Mouse (Mus musculus) cerebellum, adult 2 months (tissue): ENCODE data around the gene Stx4a. TPM values are rescaled to one million over a fixed set of nuclear protein-coding genes. Genes with fewer than 3 reads are reported as not detected.

Experiments used
- DNase-seq, 2 experiments: peaks; one replicate each; pipeline ENCODE4 v3.0.0; 2021
- H3K27ac ChIP-seq: fragments of 200-500 bp; 2 replicates; pipeline ENCODE4 v1.5.1; 2012; ENCODE audit warnings: low read length, control low read depth, inconsistent platforms; ENCODE audit not compliant: insufficient read depth
- H3K27me3 ChIP-seq: fragments of 200-500 bp; 2 replicates; pipeline ENCODE4 v1.6.1; 2012; ENCODE audit warnings: inconsistent platforms, mild to moderate bottlenecking, low read length, moderate library complexity; ENCODE audit not compliant: control insufficient read depth, insufficient read depth
- H3K4me1 ChIP-seq: fragments of 200-500 bp; 2 replicates; pipeline ENCODE4 v1.6.1; 2011; ENCODE audit warnings: low read length; ENCODE audit not compliant: control insufficient read depth, insufficient read depth
- H3K4me3 ChIP-seq: fragments of 200-500 bp; replicated peaks from 2 replicates; pipeline ENCODE3; 2011; ENCODE audit warnings: mild to moderate bottlenecking, low read depth, low read length, control low read depth; ENCODE audit not compliant: insufficient read depth
- CTCF ChIP-seq: fragments of 200-500 bp; IDR thresholded peaks from 2 replicates; pipeline ENCODE4 v1.5.1; 2011; ENCODE audit warnings: low read depth, mild to moderate bottlenecking, control low read depth, low read length, moderate library complexity, borderline replicate concordance; ENCODE audit not compliant: insufficient read depth
- POLR2A ChIP-seq: fragments of 200-500 bp; IDR thresholded peaks from 2 replicates; pipeline ENCODE4 v1.6.1; 2011; ENCODE audit warnings: low read length, control low read depth, borderline replicate concordance; ENCODE audit not compliant: insufficient read depth
- WGBS: fragments of 180-500 bp; shearing (Covaris S2); methylation state at CpG from one replicate; pipeline ENCODE4 v1.1.7; 2018; 5-methylcytosine and 5-hydroxymethylcytosine counted together
- polyA plus RNA-seq: library from polyadenylated mRNA; depleted of rRNA; stranded (reverse); fragments of >200 nt; gene quantifications from 2 replicates; pipeline ENCODE4 v1.2.3, GENCODE M21; 2012; rRNA removed

Stx4a gene
- polyA plus RNA-seq, 1 experiment, result 153 TPM

DNA sequence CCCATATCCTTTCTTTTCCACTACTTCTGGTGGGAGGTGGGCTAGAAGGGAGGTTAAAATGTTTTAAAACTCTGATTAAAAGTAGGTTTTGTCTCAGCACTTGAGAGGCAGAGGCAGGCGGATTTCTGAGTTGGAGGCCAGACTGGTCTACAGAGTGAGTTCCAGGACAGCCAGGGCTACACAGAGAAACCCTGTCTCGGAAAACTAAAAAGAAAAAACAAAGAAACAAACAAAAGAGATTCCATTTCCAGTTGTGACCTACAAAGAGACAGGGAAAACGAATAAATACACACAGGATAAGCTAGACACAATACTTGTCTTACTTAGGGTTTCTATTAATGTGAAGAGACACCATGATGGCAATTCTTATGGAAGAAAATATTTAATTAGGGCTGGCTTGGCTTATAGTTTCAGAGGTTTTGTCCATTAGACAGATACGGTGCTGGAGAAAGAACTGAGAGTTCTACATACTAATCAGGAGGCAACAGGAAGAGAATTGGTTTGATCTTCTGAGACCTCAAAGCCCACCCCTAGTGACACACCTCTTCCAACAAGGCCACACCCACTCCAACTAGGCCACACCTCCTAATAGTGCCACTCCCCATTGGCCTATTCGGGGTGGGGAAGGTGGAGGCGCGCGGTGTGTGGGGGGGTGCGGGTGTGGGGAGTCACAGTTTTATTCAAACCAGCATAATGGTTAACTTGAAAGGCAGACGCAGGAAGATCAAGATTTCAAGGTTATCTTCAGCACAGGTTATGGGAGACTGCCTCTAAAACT, 74.3 kb downstream of the Stx4a start:
- H3K27me3 ChIP-seq, result no peaks in the 10 kb centered on the region
- no peak overlapping the region for H3K27ac ChIP-seq
- no peak for TF ChIP-seq POLR2A
- TF ChIP-seq CTCF, result no peak
- H3K4me3 ChIP-seq, result no peak overlapping the region
- WGBS, result 33% methylated on average over 10 of the region's 10 CpGs
- H3K4me1 ChIP-seq, result peaks cover 4% of the 10 kb centered on the region; the same call in 1 of the 2 replicates
- no peak for DNase-seq

Other genes with a start within 250 kb of the Stx4a start
- gene Ccdc189, start 235.7 kb upstream of the Stx4a start, polyA plus RNA-seq, result 10.1 and 12.2 TPM in 2 replicates
- gene Rnf40, start 235.5 kb upstream of the Stx4a start, polyA plus RNA-seq, result 53.7 and 56.2 TPM in 2 replicates
- gene Zfp629, start 208.5 kb upstream of the Stx4a start, polyA plus RNA-seq, result 22.4 and 22.7 TPM in 2 replicates
- gene Bcl7c, start 115.4 kb upstream of the Stx4a start, polyA plus RNA-seq, result 33.3 and 36.1 TPM in 2 replicates
- gene Ctf1, start 111.6 kb upstream of the Stx4a start, polyA plus RNA-seq, result 6.4 and 6.5 TPM in 2 replicates
- not detected in 2 replicates for gene Ctf2, start 92.1 kb upstream of the Stx4a start, polyA plus RNA-seq
- 35.2 and 37.8 TPM in 2 replicates for gene Fbxl19, start 79.8 kb upstream of the Stx4a start, polyA plus RNA-seq
- 24.1 and 26.1 TPM in 2 replicates for gene Orai3, start 54.5 kb upstream of the Stx4a start, polyA plus RNA-seq
- gene Setd1a, start 47.6 kb upstream of the Stx4a start, polyA plus RNA-seq, result 23.1 and 25.5 TPM in 2 replicates
- 0.46 and 0.47 TPM in 2 replicates for gene Gm49388, start 38.7 kb upstream of the Stx4a start, polyA plus RNA-seq
- 30.4 and 39.6 TPM in 2 replicates for gene Hsd3b7, start 23.7 kb upstream of the Stx4a start, polyA plus RNA-seq
- gene Stx1b, start 255 bp downstream of the Stx4a start, polyA plus RNA-seq, result 452 and 453 TPM in 2 replicates
- 17.8 and 18.8 TPM in 2 replicates for gene Zfp646, start 51.9 kb downstream of the Stx4a start, polyA plus RNA-seq
- 10.9 TPM in 2 replicates for gene Zfp668, start 52.5 kb downstream of the Stx4a start, polyA plus RNA-seq
- 5.3 and 6.3 TPM in 2 replicates for gene Prss53, start 66.7 kb downstream of the Stx4a start, polyA plus RNA-seq
- not detected in 2 replicates for gene Gm21974, start 71.2 kb downstream of the Stx4a start, polyA plus RNA-seq
- 61.5 and 63.1 TPM in 2 replicates for gene Vkorc1, start 71.3 kb downstream of the Stx4a start, polyA plus RNA-seq
- 69.7 and 71.5 TPM in 2 replicates for gene Bckdk, start 79.8 kb downstream of the Stx4a start, polyA plus RNA-seq
- gene Kat8, start 88.2 kb downstream of the Stx4a start, polyA plus RNA-seq, result 49.1 and 50.0 TPM in 2 replicates
- 0.06 and 0.08 TPM in 2 replicates for gene Prss8, start 105.8 kb downstream of the Stx4a start, polyA plus RNA-seq
- 15.9 and 18.9 TPM in 2 replicates for gene Prss36, start 122.4 kb downstream of the Stx4a start, polyA plus RNA-seq
- gene Fus, start 143.2 kb downstream of the Stx4a start, polyA plus RNA-seq, result 451 and 486 TPM in 2 replicates
- 3.9 and 5.1 TPM in 2 replicates for gene Pycard, start 169.6 kb downstream of the Stx4a start, polyA plus RNA-seq
- 2.1 and 2.3 TPM in 2 replicates for gene Trim72, start 179.7 kb downstream of the Stx4a start, polyA plus RNA-seq
- gene Itgam, start 238.3 kb downstream of the Stx4a start, polyA plus RNA-seq, result 3.4 and 4.2 TPM in 2 replicates
- not detected in 2 replicates for gene Gm49368, start 238.4 kb downstream of the Stx4a start, polyA plus RNA-seq